Mouse (Mus musculus) urinary bladder, postnatal 25 days (tissue): ENCODE measurements around the gene Rbpj.

ENCODE experiments used
- DNase-seq: peaks from one replicate; pipeline ENCODE4 v3.0.0; 2022; ENCODE audit warnings: low spot score

Gene Rbpj

DNA sequence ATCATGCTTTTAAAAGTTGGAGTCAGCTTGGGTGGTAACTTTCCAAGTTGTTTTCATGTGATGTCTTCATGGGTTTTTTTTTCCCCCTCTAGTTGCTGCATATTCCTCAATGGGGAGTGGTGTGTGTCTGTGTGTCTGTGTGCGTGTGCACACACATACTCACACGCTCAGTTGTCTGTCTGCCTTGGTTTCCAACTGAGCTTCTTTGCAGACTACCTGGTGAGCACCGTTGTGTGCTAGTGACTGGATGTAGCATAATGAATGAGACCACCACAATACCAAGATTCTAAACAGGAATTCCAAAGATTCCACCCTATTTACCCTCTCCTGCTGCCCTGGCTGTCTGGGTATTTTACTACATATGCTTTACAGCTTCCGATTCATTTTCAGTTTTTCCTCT lies 86.0 kb downstream of the Rbpj start:
- DNase-seq: no peak

DNA sequence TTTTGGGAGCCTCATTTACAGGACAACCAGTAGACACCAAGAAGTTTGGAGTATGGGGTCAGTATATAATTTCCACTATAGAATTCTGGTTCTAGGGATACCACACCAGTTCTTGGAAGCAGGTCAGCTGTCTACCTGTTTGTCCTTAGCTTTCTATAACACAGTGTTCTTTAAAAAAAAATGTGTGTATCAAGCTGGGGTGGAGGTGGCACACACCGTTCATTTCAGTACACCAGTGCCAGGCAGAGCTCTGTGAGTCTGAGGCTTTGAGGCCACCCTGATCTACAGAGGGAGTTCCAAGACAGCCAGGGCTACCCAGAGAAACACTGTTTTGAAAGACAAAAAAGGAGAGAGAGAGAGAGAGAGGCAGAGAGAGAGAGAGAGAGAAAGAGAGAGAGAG lies 87.3 kb downstream of the Rbpj start:
- no peak for DNase-seq

DNA sequence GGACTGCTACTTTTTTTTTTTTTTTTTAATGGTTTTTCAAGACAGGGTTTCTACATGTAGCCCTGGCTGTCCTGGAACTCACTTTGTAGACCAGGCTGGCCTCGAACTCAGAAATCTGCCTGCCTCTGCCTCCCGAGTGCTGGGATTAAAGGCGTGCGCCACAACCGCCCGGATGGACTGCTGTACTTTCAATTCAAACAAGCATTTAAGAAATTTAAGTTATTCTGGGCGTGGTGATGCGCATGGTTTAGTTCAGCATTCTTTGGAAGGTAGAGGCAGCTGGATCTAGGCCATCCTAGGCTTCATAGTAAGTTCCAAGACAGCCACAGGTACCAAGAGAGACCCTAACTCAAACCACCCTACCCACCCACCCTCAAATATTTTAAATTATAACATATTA lies 88.2 kb downstream of the Rbpj start:
- DNase-seq: no peak

DNA sequence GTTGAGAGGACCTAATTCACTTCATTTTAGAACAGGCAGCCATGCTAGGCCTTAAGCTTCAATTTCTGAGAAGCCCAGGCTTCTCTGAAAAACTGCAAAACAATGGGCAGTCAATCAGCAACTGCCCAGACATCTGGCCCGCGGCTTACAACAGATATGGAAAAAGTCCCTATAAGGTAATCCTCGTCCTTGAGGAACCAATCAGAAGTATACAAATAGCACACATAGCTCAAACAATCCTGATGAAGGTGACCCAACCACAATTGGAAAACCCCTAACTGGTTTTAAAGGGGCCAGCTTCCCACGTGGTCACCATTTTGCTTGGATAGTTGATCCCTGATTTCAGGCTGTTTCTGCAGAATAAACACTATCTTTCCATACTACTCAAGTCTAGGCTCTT lies 89.0 kb downstream of the Rbpj start:
- DNase-seq: no peak

DNA sequence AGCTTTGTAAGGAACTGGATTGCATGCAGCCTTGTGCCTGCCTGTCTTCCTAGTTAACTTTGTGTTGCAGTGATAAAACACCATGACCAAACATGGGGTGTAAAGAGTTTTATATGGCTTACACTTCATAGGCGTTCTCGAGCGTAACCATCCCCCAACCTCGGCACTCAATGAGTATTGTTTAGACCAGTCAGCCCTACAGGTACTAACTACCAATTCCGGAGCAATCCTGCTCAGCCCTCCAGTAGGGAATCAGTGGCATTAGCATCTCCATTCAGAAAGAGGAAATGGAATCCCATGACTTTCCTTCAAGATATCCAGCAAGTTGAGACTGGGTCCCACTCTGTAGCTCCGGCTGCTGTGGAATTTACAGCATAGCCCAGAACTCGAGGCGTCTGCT lies 89.5 kb downstream of the Rbpj start:
- DNase-seq: no peak

DNA sequence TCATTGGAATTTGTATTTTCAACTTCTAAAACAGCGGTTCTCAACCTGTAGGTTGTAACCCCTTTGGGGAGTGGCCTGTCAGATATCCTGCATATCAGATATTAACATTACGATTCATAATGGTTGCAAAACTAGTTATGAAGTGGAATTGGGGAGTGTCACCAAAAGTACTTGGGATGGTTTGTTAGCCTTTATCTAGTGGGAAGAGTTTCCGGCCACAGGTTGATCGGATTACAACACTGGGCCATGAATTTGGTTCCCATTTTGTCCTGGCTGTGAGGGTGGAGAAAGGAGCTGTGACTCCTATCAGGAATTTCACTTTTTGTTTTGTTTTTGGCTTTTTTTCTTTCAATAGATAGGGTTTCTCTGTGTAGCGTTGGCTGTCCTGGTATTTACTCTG lies 90.0 kb downstream of the Rbpj start:
- no peak for DNase-seq

DNA sequence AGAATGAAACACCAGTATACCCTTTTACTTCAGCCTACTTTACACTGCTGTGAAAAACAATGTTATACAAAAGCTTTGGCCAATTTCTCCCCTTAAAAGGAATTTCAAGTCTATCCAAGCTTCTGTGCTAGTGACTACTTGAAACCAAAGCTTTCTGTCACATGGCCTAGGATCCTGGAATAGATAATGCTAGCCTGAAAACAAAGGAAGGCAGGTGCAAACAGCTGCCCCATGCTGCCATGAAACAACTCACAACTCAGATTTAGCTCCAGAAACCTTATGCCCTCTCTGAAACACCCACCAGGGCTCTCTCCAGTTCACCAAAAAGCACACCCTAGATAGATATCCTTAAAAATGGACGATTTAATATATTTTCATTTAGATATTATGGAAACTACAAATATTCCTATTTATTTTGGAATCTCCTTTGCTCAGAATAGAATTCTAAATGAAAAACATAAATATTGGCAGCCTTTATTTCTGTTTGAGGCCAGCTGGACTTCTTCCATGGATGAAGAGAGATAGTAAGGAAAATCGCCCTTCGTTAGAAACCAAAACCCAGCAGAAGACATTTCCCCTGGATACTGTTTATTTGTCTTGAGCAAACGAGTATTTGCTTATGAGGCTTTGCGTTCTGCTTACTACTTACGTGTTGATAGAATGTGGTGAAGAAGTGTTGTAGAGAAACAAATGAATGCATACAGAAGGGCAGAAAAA lies 91.8 kb downstream of the Rbpj start:
- DNase-seq: no peak

DNA sequence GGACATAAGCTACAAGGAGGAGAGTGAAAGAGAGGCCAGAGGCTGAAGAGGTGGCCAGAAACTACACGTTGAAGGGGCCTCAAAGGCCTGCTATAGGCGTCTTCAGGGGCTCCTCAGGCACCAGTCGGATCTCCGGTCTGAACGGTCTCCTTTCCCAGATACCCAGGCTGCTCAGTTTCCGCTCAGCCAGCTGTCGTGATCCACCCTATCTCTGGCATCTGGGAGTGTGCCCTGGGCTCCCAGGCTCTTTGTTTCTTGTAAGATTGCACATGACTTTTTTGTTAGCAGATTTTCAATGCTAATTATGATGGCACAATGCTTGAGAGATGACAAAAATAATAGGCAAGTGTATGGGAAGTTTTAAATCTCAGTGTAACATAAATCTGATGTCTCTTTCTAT lies 95.2 kb downstream of the Rbpj start:
- DNase-seq: no peak

DNA sequence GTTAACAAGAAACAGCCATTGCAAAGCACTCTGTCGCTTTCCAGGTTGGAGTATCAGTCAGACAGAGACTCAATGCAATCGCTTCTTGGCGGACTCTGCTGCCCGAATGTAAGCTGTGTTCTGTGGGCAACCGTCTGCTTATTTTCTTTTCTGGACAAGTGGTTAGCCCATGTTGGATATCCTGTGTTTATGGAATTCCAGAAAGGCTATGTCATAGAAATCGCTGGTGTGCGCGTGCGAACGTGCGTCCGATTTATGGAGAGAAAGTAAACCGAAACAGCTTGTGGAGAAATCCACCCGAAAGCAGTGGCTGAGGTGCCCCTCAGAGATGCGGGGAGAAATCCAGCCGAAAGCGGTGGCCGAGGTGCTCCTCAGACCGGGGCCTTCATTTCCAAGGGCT lies 98.4 kb downstream of the Rbpj start:
- DNase-seq: no peak

DNA sequence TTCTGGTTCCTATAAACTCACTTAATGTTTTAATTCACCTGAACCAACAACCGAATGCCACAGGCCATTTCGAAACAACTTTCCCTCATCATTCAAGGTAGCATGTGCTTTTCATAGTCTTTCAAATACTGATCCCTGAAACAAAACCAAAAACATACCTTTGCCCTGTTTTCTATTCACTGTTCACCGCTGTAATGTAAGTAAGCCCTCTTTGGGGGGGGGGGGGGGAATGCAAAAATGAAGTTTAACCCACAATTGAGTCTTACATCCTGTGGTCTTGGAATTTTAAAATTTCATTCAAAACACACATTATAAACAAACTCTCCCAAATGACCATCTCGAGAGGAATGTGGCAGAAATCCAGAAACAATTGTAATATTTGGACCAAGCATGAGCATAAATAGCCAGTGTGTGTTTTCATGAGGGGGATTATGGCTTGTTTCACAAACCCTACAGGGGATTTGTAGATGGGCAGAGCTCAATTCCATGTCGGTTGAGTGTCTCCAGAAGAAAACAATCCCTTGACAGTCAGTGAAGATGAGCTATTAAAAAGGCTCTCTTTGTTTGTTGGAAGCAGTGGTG lies 99.4 kb downstream of the Rbpj start:
- DNase-seq: no peak

DNA sequence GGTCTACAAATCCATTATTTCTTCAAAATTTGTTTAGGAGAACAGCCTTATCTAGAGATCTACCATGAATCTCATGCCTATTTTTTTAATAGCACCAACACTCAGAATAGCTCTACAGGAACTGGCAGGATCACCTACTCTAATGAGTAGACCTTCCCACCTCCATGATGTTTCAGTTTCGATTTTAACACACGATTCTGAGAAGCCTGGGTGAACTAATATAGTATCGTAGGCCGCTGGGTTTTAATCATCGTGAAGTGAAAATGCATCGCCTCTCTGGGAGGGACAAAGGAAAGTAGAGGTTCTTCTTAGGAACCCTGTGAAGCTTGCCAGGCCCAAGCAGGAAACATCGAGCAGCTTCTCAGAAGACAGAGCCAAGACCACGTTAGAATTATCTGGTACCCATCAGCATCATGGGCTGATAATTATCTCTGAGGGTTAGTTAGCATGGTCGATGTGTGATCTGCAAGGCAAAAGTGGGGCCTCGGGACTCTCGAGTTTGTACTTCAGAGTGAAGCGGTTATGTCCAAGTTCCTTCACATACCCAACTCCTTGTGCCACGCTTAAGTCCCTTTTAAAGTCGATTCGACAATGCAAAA lies 100.6 kb downstream of the Rbpj start:
- no peak for DNase-seq

DNA sequence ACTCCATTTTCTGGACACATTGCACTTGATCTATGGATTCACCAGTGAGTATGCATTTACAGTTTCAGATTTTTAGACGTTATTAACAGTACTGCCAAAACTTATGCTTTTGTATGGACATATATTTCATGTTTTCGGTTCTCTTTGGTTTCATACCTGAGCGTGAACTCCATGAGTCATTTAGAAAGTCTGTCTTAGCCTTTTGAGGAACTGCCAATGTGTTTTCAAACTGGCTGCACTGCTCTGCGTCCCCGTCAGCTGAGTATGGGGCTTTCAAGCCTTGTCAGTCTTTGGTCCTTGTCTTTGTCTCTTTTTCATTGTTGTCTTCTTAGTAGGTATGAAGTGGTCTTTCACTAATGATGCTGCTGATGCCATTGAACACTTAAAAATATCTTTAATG lies 106.5 kb downstream of the Rbpj start:
- DNase-seq: no peak

DNA sequence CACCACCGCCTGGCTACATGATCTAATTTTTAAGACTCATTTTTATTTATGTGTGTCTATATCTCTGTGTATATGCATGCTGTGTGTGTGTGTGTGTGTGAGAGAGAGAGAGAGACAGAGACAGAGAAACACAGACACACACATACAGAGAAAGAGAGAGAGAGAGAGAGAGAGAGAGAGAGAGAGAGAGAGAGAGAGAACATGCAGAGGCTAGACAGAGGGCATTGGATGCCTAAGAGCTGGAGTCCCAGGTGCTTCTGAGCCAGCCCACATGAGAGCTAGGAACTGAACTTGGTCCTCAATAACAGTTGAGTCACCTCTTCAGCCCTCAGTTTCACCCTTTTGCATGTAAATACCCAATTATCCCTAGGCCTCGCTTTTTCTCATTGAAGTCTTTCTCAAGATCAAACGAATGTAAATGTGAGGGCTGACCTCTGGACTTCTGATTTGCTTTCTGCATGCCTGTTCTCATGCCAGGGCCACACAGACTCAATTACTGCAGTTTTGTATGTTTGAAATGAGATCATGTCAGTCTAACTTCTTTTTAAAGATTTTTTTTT lies 109.0 kb downstream of the Rbpj start:
- DNase-seq: no peak

DNA sequence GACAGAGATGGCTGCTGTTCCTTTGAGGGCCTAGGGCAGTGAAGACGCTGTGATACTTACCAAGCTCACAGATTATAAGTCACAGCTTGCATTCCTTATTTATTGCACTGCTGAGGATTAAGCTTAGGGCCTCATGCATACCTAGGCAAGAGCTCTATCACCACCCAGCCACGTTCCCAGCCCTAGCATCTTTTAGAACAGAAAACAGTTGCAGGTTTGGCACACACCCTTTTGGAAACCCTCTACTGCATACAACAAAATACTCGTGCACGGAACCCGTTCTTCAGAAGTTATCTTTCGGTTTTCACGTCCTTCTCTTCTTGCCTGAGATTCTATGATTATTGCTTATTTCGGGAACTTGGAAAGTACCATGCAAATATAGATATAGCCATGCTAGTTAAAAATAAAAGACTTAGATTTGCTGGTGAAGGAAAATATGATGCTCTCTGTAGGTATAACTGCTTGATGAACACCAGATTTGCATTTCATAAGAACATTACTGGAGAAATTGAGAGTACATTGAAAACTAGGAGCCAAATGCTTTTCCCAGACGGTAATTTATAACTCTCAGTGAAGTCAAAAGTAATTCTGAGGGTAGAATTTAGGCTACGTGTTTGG lies 111.4 kb downstream of the Rbpj start:
- no peak for DNase-seq

DNA sequence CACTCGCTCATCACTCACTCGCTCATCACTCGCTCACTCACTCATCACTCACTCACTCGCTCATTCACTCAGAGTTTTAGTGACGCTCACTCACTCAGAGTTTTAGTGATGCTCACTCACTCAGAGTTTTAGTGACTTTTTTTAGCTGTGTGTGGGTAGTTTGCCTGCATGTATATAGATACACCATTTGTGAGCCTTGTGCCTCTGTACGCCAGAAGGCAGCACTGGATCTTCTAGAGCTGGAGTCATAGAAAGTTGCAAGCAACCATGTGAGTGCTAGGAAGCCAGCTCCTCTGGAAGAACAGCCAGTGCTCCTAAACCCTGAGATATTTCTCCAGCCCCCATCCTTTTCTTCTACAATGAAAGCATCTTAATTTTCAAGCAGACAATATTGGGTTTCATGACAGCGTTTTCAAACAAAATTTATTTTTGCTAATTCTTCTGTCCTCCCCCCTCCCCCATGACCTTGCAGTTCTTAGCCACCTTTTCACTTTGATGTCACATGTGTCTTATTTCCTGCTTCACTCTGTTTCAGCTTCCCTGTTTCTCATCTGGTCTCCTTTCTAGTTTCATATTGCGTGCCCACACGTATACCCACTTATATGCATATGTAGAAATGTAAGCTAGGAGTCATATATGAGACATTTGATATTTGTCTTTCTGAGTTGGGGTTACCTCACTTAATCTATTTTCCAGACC lies 118.3 kb downstream of the Rbpj start:
- no peak for DNase-seq

DNA sequence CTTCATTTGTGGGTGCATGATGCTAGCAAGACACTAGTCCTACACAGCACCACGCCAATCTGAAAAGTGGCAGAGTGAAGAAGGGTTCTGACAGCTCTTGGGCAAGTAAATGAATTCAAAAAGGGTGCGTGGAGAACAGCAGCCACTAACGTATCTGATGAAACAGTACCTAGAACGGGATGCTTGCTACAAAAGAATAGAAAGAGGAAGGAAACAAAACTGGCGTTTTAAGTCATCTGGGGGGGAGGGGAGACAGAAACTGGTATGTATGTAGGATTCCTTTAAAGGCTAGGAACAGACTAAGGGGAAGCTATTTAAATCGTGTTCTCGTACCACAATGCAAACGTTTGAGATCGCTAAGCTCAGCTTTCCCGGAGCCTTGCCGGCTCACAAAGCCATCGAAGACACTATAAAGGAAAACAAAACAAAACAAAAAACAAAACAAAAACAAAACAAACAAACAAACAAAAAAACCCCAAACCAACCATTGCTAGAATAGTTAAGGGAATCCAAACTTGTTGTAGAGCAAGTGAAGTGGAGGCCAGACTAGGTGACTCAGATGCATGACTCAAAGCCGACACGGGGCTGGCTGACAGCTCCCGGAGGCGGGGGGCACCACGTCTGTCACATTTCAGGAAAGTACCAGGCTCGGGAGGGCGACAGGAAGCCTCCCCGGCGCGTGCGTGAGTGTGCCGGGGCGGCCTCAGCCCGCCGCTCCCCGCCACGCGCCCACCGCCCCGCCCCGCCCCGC lies 122.6 kb downstream of the Rbpj start:
- DNase-seq: no peak

DNA sequence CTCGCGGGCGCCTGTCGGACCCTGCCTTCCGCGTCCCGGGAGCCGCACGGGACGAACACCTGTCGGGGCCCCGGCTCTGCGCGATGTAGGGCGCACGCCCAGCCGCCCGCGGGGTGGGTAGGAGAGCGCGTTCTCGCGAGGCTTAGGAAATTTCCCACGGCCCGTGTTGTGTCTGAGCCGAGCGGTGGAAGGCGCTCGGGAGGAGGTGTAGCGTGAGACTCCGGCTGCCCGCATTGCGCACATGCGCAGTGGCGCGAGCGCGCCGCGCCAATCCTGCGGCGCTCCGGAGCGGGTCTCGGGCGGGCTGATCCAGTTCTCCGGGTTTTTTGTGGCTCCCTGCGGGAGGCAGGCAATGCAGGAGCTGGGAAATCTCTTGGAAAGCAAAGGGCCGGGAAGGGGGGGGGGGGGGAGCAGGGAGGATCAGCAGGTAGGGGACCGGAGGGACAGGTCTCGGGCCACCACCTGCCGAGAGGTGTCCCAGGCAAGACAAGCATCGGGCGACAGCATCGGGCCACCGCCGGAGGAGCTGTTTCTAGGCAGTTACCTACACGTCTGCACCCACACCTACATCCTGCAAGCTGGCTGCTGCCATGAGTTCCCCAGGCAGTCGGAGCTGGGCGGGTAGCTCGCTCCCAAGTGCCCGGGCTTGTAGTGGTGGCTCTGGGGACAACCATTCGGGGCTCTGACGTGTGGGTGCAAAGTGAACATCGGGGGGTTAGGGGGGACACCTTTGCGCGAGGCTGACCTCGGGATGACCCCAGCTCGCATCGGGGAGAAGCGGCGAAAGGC lies 123.4 kb downstream of the Rbpj start:
- peak; percentile 94 for DNase-seq

DNA sequence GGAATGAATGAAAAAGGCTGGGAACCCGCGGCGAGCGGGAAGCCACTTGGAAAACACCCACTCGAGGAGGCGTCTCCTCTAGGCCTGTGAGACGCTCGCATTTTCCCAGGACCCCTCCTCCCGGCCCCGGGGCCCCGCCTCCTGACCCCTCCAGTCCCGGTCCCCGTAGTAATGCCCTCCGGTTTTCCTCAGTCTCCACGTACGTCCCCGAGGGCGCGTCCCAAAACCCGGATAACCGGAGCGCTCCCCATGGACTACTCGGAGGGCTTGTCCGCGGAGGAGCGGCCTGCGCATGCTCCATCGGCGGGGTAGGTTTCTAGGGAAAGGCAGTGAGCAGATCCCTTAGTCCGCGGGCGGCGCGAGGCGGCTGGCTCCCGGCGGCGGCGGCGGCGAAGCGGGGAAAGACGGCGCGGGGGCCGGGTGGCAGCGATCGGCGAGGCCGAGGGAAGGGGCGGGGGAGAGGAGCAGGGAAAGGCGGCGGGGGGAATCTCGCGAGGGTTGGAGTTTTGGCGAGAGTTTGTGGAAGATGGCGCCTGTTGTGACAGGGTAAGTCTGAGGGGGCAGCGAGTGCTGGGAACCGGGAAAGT lies 124.3 kb downstream of the Rbpj start:
- peak; percentile 98 for DNase-seq

DNA sequence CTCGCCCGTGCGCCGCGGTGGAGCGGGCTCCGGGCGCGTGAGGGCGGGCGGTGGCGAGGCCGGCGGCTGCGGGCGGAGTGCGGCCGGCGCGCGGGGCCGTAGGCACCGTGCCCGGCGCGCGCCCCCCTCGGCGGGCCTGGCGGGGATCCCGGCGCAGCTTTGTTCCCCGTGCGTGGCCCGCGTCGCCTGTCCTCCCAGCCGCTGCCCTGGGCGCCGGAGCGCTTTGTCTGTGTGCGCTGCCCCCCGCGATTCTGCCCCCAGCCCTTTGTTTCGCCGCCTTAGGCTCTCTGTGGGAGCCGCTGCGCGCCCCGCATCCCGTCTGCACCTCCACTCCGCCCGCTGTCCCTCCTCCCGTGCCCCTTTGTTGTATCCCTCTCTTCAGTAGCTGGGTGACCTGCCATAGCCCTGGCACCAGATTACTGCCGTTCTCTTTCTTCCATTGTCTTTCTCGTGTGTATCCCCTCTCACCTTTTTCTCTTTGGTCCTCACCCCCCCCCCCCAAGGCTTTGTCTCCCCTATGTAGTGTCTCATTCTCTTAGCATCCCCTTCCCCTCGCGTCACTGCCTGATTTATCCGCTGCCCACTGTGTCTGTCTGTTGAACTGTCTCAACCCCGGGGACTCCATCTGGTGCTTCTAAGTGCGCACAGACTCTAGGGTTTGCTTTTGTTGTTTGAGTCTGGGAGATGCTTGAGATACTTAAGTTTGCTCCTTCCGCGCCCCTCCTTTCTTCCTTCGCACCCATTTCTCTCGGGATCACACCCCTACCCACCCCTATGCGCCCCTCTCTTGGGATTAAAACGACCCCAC lies 125.1 kb downstream of the Rbpj start:
- DNase-seq: peak; percentile 21

DNA sequence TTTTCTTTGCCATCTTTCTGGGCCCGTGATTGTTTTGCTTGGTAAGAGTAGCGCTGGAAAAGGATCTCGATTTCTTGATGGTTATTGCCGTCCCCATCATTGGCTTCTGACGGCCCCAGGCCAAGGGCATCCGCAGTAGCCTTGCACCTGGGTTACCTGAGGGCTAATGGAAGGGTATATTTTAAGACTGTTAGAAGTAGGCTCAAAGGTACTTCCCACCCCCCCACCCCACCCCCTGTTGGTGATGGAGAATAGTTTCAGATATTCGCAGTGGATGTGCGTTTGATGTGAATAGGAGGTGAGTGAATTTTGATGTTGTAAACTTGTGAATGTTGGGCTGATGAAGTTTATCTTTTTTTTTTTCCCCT lies 125.7 kb downstream of the Rbpj start:
- DNase-seq: no peak
